Mouse (Mus musculus) ZHBTc4 (cell line): ENCODE measurements around the gene Gmnn.

ENCODE experiments used
- DNase-seq: peaks from one replicate; pipeline ENCODE4 v3.0.0-alpha.2; 2011; ENCODE audit warnings: low read depth, low spot score

Gene Gmnn

DNA sequence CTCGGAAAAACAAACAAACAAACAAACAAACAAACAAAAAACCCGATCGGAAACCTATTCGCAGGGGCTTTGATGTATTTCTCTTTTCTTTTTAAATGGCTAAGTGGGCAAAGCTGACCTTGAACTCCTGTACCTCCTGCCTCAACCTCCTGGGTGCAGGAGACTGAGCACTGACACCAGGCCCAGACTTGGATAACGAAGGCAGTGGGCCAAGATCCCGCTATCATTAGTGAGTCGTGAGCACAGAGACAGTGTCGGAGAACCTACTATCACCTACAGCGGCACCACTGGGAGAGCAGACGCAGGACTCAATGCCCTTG lies 680 bp downstream of the Gmnn start:
- DNase-seq = no peak

DNA sequence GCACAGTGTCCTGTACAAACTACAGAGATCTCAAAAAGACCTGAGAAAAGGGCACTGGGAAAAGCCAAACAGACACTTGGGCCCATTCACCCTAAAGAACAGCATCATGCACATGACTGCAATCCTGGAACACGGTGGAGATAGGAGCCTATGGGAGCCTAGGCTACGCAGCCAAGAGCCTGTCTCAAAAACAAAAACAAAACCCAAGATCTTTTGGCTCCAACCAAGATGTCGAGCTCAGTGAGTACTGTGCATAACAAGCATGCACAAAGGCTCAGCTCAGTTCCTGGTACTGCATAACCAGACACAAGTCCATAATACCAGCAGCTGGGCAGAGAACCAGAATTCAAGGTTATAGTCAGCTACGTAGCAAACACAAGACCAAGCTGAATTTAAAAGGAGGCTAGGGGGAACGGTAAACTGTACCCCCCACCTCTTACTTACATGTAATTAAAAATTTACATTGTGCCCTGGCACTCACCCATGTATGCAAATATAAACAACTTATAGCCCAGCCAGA lies 1.3 kb downstream of the Gmnn start:
- no peak for DNase-seq

DNA sequence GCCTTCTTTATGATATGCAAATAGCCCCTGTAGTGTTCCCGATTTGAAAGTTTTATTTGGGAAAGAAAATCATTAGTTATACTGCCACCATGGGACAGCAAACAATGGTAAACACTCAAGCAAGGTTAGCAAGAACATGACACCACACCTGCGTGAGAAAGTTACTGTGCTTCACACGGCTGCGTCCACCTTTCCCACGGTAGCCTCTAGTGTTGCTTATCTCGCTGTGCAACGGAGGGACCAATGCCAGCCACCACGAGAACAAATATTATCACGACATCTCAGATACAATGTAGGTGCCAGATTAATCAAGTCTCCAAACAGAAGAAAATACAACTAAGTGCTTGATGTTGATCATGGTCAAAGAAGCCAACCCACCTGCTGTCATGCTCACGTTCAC lies 2.3 kb downstream of the Gmnn start:
- DNase-seq = no peak

DNA sequence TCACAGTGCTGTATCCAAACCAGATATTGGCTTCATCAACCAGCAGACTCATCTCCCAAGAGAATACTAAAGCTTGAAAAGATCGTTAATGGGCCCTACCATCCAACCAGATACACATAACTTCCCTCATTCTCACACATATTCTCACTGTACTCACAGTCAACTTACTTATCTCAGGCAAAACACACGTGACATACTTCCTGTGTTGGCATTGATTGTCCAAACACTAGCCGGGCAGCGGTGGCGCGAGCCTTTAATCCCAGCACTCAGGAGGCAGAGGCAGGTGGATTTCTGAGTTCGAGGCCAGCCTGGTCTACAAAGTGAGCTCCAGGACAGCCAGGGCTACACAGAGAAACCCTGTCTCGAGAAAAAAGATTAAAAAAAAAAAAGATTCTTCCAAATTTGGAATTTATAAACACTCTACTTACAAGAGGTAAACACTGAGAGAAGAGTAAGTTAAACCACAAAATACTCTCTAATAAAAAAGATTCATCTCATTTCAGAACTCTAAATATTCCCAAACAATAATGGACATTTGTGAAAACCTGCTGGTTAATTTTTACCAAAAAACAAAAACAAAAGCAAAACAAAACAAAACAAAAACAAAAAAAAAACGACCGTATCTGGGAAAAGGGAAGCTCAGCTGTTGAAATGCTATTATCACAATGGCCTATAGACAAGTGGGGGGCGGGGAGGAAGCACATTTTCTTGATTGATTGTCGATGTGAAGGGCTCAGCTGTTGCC lies 3.7 kb downstream of the Gmnn start:
- no peak for DNase-seq

DNA sequence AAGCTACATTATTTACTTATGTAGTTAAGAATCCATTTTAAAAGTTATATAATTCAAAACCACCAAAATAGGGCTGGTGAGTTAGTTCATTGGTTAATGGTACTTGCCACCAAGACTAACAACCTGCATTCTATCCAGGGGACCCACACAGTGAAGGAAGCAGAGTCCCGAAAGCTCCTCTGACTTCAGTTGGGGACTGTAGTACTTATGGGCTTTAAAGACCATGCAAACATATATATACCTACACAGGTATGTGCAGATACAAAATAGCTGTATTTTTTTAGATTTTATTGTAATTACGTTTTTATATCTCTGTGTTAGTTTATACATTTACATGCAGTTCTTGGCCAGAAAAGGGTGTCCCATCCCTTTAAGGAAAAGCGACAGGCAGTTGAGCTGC lies 5.0 kb downstream of the Gmnn start:
- DNase-seq = no peak

DNA sequence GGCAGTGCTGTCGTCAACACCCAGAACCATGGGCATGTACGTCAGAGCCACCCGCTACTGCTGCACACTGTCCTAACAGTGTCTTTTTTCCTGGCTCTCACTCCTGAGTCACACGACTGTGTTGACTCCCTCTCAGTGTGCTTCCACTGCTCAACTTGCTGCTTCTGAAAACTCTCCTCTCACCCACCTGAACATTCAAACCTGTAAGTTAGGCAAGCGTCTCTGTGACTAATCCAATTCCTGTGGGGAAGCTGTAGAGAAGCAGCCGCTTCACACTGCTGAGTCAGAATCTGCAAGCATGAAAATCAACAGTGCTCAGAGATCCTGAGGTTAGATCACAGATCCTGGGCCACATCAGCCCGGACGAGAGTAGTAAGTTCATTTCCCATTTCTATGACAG lies 10.3 kb downstream of the Gmnn start:
- no peak for DNase-seq

DNA sequence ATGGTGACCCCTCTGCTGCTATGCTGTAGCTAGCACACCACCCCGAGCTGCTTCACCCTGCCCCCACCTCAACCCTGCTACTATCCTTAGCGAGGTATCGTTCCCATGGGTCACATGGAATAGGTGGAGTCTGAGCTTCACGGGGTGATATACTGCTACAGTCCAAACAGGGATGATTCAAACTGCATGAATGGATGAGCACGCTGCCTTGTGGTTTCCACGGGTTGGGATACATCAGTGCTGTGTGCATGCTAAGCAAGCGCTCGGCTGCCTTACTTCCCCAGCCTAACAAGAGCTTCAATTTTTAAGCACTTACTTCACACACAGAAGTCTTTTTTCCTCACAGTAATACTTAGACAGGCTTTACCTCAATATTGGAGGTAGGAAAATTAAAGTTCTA lies 10.9 kb downstream of the Gmnn start:
- no peak for DNase-seq

DNA sequence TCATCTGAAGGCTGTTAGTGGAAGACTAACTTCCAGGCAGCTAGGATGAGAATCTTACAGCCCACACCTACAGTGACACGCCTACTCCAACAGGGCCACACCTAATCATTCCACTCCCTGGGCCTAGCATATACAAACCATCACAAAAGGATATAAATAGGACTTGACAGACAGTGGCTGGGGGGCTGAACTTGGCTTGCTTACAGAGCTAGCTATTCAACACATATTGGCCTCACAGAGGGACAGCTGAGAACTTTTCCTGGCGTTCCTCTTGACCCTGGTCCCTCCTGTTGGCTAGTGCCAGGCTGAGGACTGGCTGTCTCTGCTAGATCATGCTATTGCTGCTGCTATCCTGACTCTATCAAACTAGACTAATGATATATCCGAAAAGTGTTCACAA lies 13.9 kb downstream of the Gmnn start:
- DNase-seq = peak; percentile 42

DNA sequence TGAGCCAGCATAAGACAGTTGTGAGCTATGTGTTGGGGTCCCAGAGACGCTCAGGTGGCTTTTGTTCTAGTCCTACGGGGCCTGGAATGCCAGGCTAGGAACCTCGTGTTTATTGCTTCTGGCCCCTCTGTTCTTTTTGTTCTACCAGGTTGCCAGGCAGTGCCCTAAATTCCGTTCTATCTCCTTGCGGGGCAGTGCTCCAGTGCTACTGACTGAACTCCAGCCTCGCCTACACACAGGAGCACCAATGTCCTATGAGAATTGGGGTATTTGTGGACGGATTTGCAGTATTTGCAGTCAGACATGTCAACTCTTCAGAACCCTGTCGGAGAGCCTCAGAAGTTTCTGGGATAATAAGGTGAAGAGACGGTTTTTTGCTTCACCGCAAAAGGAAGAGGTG lies 20.7 kb downstream of the Gmnn start, which contains the start of gene Armh2:
Gene Armh2, plus strand, starts transcription at position 205 of the 400 bp plus-strand sequence.
- DNase-seq = no peak

DNA sequence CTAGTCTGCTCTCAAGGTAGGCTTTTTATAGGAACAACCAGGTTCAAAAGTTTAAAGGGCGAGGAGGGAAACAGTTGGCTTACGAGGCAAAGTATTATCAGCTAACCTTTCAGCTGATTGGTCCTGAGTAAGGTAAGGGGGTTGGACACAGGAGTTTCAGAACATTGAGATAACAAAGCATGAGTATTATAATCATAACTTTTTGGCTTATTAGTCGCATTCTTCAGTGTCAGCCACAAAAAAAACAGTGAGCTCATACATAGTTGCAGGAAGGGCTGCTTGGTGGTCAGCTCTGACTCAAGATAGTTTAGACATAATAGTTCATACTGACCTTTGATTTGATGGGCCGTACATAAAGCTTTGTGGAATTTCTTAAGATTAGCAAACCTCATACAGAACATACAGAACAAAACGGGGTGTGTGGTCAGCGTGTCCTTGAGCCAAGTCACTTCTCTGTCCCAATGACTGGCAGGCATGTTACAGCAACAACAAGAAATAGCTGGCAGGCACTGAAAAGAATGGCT lies 26.1 kb downstream of the Gmnn start:
- DNase-seq = no peak

DNA sequence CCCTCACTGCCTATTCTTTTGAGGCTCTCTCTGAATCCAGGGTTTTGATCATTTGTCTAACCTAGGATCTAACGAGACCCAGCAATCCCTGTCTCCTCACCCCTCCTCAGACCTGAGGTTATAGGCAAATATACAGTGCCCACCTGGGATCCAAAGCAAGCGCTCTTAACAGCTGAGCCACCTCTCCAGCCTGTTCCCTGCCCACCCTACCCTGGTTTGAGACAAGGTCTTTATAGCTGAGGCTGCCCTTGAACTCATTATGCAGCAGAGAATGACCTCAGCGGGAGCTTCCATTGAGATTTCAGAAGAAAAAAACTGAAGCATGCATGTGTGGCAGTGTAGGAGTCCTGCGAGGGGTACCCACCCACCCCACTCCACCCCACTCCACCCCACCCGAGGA lies 27.2 kb downstream of the Gmnn start:
- DNase-seq = no peak

DNA sequence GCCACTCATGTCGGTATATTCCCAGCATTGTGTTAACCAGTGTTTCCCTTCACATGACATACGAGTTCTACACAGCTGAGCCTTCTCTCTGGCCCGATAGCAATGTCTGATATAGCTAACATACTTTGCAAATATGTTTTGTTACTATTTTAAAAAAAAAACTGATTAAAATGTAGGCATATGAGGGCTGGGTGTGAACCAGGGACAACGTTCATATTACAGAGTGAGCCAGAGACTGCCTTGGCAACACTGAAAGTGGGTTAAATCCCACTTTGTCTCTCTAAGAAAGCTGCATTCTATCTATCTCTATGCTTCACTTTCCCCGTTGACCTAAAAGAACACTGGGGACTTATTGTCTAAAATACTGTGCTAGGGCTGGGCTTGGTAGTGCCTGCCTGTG lies 32.6 kb downstream of the Gmnn start:
- no peak for DNase-seq

DNA sequence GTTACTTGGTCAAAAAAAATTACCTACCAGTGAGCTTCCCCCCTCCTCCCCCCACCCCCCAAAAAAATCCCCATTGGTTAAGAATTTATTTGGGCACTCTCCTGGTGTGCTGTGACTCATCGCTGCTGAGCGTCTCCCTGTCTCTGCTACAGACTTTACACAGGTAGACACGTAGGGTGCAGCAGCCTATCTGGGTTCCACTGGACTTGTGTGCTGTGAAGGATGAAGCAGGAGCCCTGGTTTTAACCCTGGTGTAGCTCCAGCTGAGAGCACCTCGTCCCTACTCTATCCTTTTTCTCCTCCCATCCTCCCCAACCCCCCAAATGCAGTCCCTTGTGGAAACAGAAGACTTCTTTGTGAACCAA lies 37.3 kb downstream of the Gmnn start:
- DNase-seq = no peak

DNA sequence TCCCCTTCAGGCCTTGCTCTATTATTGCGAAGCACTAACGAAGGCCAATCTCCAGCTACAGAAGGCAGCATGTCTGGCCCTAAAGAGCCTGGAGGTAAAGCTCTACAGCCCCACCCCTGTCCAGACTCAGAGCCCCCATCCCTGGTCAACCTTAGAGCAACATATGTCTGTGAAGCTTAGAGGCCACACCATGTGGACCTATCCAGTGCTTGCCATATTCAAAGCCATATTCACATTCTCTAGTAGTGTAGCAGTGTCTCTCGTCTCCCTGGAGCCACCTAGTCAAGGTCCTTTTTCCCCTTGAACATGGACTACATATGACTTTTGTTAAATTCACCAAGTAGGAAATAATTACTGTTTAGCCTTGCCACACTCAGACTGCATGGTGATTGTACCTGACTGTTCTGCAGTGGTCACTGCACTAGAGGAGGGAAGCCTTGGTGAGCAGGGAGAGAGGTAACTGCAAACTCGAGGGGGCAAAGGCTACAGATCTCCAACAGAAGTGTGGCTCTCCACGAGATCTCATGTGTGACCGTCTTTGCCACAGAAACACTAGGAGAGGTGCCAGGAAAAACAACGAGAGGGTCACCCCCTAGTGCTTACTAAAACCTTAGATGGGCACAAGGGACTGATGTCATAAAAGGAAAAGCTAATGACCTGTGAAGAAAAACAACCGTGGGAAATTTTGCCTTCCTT lies 37.9 kb downstream of the Gmnn start:
- no peak for DNase-seq

DNA sequence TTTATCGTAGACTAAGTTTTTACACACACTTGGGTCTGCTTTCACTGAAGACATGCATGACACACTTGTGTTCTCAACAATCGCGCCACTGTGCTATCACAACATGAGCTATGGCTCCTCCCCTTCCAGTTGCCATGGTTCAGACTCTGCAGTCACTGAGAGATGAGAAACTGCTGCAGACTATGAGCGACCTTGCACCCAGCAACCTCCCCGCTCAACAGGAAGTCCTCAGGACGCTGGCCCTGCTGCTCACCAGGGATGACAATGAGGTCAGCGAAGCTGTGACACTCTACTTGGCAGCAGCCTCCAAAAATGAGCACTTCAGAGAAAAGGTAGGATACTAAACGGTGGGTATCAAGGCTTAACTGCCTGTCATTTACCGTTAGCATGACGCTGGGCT lies 40.2 kb downstream of the Gmnn start:
- DNase-seq = no peak

DNA sequence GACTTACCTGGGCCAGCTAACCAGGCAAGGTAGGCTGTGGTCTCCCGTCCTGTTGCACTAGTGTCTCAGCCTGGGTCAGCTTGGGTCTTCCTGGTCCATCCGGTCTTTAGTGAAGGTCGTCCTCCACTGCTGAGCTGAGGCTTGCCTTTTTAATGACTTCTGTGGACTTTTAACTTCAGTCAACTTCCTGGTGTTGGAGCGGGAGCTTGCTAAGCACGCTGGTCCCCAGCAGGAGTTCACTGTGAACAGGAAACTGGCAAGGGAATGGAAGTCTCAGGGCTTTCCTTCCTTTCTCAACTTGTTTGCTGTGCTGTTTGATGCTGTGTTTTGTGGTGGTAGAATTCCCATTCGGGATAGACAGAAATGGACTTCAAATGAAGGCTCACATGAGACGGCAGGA lies 44.0 kb downstream of the Gmnn start:
- no peak for DNase-seq

DNA sequence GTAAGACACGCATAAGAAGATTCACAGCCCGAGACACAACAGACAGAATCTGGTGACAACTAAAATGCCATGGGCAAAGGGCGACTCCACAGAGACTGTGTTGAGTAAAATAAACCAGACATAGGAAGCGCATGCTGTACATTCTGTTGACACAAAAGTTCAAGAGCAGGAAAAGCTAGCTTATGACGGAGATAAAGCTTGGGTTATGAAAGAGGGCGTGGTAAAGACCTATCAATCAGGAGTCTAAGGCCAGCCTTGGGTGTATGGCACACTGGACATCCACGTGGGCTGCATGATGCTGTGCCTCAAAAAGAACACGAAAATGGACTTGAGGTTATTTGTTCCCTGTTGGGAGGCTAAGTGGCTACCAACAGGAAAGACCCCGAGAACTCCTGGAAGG lies 45.3 kb downstream of the Gmnn start:
- no peak for DNase-seq

DNA sequence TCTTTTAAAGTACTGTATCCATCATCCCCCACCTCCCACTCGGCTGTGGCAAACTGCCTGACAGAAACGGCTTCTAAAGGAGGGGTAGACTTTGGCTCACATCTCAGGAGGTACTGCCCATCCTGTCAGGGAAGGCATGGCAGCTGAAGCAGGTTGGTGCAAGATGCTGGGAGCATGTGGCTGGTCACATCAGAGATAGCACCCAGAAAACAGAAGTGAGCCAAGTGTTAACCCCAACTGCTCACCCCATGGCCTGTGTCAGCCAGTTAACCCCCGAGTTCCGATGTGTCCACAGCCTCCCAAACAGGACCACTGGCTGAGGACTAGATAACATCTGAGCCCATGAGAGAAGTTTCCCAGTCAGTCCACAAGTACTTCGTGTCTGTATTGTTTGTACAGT lies 46.1 kb downstream of the Gmnn start:
- no peak for DNase-seq

DNA sequence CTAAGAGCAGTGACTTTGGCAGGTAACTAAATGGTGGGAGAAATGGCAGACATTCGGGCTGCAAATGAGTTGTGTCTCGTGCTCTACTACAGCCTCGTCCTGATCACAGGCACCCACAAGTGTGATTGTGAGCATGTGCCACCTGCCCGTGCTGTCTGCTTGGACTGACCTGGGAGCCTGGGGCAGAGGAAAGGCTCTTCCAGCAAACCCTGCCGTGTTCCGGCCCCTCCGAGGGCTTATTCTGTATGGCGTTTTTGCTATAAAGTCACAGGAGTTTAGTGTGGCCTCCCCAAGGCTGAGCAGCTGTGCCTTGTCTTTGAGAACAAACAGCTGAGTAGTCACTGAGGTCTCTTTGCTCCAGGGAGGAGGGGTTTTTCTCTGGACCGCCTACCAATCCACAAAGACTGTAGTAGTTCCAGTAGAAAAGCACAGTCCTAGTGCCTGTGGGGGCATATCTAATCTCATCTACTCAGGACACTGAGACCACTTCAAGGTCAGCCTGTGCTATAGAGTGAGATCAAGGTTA lies 47.3 kb downstream of the Gmnn start:
- DNase-seq = no peak

DNA sequence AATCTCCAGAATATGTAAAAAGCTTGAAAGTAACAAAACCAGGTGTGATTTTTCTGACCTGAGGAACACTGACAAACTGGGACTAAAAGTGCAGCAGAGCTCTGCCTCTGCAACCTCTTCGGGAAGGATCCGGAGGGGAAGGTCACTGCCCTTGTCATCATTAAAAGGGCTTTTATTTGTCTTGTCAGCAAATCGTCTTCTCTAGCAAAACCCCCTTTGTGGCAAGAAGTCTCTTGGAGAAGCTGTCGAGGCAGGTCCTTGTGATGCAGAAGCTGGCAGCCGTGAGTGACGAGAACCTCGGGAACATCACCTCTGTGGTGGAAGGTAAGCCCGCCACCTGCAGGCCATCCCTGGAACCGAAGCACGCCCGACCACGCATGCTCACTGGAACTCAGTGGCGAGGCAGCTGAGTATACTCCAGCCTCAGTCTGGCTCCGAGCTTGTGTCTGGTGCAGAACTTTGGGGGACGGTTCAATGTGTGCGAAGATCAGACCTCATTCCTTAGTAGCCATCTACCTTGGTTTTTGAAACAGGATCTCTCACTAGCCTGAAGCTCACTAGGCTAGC lies 48.2 kb downstream of the Gmnn start:
- peak; percentile 91 for DNase-seq

DNA sequence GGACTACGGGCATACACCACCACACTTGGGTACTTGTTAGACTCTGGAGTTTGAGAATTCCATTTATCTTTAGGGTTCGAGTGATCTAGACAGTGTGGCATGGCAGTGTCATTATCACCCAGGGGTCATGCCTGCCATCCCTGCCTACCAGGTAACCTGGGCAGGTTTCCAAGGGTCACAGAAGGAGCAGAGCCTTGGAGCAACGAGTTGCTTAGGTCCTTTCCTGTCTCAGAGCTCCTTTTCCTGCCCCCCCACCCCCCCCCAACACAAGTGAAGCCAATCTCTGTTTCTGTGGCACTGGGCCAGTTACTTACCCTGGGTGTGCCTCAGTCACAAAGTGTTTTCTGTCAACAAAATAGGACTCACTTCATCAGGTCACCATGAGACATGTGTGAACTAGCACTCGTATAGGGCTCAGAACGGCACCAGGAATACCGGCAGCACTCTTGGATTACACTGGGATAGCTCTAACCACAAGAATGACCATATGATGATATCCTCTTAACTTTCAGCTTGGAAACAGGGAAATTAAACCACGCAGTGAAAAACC lies 49.1 kb downstream of the Gmnn start:
- no peak for DNase-seq

DNA sequence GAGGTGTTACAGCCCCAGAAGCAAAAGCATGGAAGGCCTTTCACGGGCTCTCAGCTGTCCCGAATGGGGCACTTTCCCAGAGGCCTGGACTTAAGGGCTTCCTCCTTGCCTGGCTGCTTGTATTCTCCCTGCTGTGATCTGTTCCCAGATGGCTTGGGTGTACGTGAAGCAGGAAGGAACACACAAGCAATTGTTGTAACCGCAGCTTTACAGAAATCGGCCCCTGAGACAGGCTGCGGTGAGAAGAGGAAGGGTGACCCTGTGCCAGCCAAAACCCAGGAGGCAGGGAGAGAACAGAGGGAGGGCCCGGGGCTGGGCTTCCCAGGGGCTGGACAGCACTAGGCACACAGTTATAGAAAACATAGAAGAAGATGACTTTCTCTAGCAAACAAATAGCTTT lies 50.8 kb downstream of the Gmnn start:
- DNase-seq = no peak
